Mouse (Mus musculus): ENCODE results near the gene Khdrbs1. TPM values are rescaled to one million over a fixed set of nuclear protein-coding genes. Genes with fewer than 3 reads are reported as not detected.
"Not testable (repeated sequence)": the region's sequence is repeated elsewhere in the genome, so short reads cannot be mapped to it uniquely, and the experiment has no call there.

Khdrbs1 gene
- polyA plus RNA-seq, 1 experiment from 2014 or later, result 93.1 TPM

DNA sequence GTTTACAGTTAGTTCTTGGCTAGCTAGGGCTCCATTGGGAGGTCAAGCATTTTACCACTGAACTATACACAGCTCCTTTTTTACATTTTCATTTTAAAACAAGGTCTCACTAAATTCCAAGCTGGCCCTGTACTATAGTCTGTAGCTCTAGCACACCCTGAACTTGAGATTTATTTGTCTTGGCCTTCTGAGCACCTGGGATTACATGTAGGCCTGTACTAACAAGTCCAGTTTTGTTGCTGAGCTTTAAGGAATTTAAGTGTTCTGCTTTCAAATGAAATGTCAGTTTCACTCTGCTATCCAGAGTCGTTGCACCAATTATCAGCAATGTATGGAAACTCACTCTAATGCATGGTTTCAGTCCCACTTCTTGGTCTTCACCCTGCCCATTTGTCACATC, 5.9 kb downstream of the Khdrbs1 start:
- no peak for ATAC-seq (ENCODE audit: low read depth)
- Histone ChIP-seq H3K36me3 (ENCODE audit: control insufficient read depth, insufficient read depth, low read length) (no peaks in the 10 kb centered on the region), H3K9me3 (ENCODE audit: control insufficient read depth, low read length) (no peaks in the 10 kb centered on the region), H3K9ac (ENCODE audit: low read length) (no peak overlapping the region), H3K27me3 (ENCODE audit: control insufficient read depth, insufficient read depth, low read depth, low read length) (no peaks in the 10 kb centered on the region), H3K4me2 (ENCODE audit: low read depth, low read length) (no peak overlapping the region), H3K27ac (ENCODE audit: low read length) (peak overlapping the region; percentile 20), H3K4me3 (ENCODE audit: low read length) (no peak overlapping the region), H3K4me1 (replicated peaks; ENCODE audit: control insufficient read depth, insufficient read depth, low read length) (peaks cover 25% of the 10 kb centered on the region)
- WGBS, result 69% methylated on average over 1 of the region's 1 CpGs

DNA sequence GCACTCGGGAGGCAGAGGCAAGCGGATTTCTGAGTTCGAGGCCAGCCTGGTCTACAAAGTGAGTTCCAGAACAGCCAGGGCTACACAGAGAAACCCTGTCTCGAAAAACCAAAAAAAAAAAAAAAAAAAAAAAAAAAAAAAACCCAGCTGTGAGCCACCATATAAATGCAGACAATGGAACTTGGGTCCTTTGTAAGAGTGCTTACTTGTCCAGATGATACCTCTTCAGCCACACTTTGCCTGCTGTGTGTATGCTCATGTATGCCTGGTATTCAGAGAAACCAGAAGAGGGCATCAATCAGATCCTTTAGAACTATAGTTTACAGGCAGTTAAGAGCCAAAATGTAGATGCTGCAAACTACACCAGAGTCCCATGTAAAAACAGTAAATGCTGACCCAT, 6.6 kb downstream of the Khdrbs1 start:
- not testable (repeated sequence) for H3K4me2 ChIP-seq (ENCODE audit: low read depth, low read length); H3K27ac ChIP-seq (ENCODE audit: low read length); H3K4me3 ChIP-seq (ENCODE audit: low read length); H3K9me3 ChIP-seq (ENCODE audit: control insufficient read depth, low read length); H3K36me3 ChIP-seq (ENCODE audit: control insufficient read depth, insufficient read depth, low read length); H3K27me3 ChIP-seq (ENCODE audit: control insufficient read depth, insufficient read depth, low read depth, low read length); ATAC-seq (ENCODE audit: low read depth); H3K9ac ChIP-seq (ENCODE audit: low read length)
- 85% methylated on average over 4 of the region's 4 CpGs for WGBS
- peaks cover 25% of the 10 kb centered on the region for H3K4me1 ChIP-seq (replicated peaks; ENCODE audit: control insufficient read depth, insufficient read depth, low read length)

DNA sequence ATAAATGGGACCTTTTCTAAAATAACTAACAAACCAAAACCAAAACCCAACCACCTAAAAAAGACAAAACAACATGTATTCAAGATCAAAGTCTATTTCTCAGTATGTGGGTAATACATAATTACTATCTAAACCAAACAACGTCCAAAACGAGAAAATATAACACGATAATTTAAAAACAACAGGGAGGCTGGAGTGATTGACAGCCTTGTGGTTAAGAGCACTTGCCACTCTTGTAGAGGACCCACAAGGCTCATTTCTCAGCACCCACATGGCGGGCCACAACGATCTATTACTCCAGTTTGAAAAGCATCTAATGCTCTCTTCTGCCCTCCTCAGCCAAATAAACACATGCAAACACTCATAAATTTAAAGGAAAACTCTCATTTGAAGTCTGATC, 10.7 kb downstream of the Khdrbs1 start:
- no peak overlapping the region for H3K9ac ChIP-seq (ENCODE audit: low read length)

DNA sequence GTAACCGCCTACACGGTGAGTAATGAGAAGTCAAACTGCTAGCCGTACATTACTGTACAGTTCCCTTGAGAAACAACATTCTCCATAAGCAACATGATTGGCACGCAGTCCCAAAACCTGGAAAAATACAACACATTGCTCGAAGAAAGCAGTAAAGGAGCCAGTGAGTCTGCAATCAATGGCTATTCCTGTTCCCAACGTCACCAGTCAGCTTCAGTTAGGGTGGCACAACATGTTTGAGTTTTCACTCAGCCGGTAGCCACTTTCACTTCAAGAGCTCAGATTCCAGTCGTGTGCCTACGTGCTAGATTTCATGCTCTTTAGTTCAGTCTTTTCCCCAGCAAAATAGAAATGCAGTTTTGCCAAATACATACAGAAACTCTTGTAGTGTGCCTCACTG, 25.8 kb downstream of the Khdrbs1 start:
- Histone ChIP-seq H3K4me3 (ENCODE audit: low read length) (no peak overlapping the region), H3K36me3 (ENCODE audit: control insufficient read depth, insufficient read depth, low read length) (peaks cover 60% of the 10 kb centered on the region), H3K4me2 (ENCODE audit: low read depth, low read length) (no peak overlapping the region), H3K9me3 (ENCODE audit: control insufficient read depth, low read length) (no peaks in the 10 kb centered on the region), H3K27ac (ENCODE audit: low read length) (no peak overlapping the region), H3K4me1 (replicated peaks; ENCODE audit: control insufficient read depth, insufficient read depth, low read length) (no peaks in the 10 kb centered on the region), H3K27me3 (ENCODE audit: control insufficient read depth, insufficient read depth, low read depth, low read length) (no peaks in the 10 kb centered on the region), H3K9ac (ENCODE audit: low read length) (no peak overlapping the region)
- no peak for ATAC-seq (ENCODE audit: low read depth)
- WGBS, result 84% methylated on average over 9 of the region's 9 CpGs

More for the DNA sequence above, 10.7 kb downstream of the Khdrbs1 start:
- Histone ChIP-seq H3K27me3 (ENCODE audit: control insufficient read depth, insufficient read depth, low read depth, low read length) (no peaks in the 10 kb centered on the region), H3K27ac (ENCODE audit: low read length) (no peak overlapping the region), H3K4me3 (ENCODE audit: low read length) (no peak overlapping the region), H3K4me2 (ENCODE audit: low read depth, low read length) (no peak overlapping the region), H3K9me3 (ENCODE audit: control insufficient read depth, low read length) (no peaks in the 10 kb centered on the region), H3K36me3 (ENCODE audit: control insufficient read depth, insufficient read depth, low read length) (peaks cover 17% of the 10 kb centered on the region), H3K4me1 (replicated peaks; ENCODE audit: control insufficient read depth, insufficient read depth, low read length) (peaks cover 4% of the 10 kb centered on the region; the same call in 1 of the 2 replicates)
- no peak for ATAC-seq (ENCODE audit: low read depth)
- WGBS, result 81% methylated on average over 5 of the region's 5 CpGs

DNA sequence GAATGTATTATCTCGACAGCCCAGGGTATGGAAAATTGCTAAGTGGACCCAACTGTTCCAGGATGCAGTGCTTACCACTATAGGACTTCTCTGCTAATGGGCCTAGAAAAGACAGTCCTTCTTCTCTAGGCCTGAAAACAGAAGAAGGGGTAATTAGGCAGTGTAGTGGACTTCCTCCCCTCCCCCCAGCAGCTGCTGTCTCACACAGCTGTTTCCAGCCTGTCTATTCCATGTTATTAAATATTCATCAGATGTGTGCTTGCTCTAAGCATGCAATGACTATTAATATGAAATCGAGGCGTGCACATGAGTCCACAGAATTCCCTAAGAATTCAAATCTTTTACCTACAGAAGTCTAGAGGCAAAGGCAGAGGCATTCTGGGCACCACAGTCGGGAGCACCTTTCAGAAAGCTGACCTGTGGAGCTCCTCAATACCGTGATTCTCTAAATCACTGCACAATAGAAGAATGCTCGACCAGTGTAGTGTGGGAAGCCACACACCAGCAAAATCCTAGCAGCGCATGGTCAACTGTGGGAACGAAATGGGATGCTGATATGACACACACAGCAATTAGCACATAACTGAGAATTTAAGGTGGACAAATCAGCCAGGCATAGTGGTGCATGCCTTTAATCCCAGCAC, 32.5 kb downstream of the Khdrbs1 start:
- H3K27ac ChIP-seq (ENCODE audit: low read length), result no peak overlapping the region
- H3K27me3 ChIP-seq (ENCODE audit: control insufficient read depth, insufficient read depth, low read depth, low read length), result no peaks in the 10 kb centered on the region
- H3K4me3 ChIP-seq (ENCODE audit: low read length), result no peak overlapping the region
- ATAC-seq (ENCODE audit: low read depth), result no peak
- WGBS, result 84% methylated on average over 8 of the region's 8 CpGs
- peaks cover 56% of the 10 kb centered on the region for H3K36me3 ChIP-seq (ENCODE audit: control insufficient read depth, insufficient read depth, low read length)
- H3K4me2 ChIP-seq (ENCODE audit: low read depth, low read length), result no peak overlapping the region
- no peak overlapping the region for H3K9ac ChIP-seq (ENCODE audit: low read length)
- no peaks in the 10 kb centered on the region for H3K9me3 ChIP-seq (ENCODE audit: control insufficient read depth, low read length)
- no peaks in the 10 kb centered on the region for H3K4me1 ChIP-seq (replicated peaks; ENCODE audit: control insufficient read depth, insufficient read depth, low read length)

DNA sequence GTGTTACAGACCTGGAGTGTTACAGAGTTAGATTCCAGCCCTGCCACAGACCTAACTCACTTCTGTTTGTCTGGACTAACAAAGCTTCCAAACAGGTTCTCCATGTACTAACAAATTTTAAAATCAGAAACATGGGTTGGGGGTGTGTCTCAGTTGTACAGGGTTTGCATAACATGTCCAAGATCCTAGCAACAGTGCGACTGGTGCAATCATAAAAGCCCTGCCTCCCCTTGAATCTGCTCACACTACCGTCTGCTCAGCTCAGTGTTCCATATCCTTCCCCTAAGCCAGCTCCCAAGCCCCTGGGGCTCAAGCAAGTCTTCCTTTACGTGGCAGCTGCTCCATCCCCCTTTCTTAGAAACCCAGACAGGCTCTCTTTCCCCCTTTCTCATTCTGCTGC, 35.4 kb downstream of the Khdrbs1 start:
- H3K27me3 ChIP-seq (ENCODE audit: control insufficient read depth, insufficient read depth, low read depth, low read length), result no peaks in the 10 kb centered on the region
- no peak overlapping the region for H3K9ac ChIP-seq (ENCODE audit: low read length)
- no peak for ATAC-seq (ENCODE audit: low read depth)
- no peak overlapping the region for H3K4me3 ChIP-seq (ENCODE audit: low read length)
- H3K4me1 ChIP-seq (replicated peaks; ENCODE audit: control insufficient read depth, insufficient read depth, low read length), result peaks cover 16% of the 10 kb centered on the region
- 79% methylated on average over 3 of the region's 3 CpGs for WGBS
- H3K9me3 ChIP-seq (ENCODE audit: control insufficient read depth, low read length), result no peaks in the 10 kb centered on the region
- H3K27ac ChIP-seq (ENCODE audit: low read length), result no peak overlapping the region
- peaks cover 48% of the 10 kb centered on the region for H3K36me3 ChIP-seq (ENCODE audit: control insufficient read depth, insufficient read depth, low read length)
- no peak overlapping the region for H3K4me2 ChIP-seq (ENCODE audit: low read depth, low read length)

DNA sequence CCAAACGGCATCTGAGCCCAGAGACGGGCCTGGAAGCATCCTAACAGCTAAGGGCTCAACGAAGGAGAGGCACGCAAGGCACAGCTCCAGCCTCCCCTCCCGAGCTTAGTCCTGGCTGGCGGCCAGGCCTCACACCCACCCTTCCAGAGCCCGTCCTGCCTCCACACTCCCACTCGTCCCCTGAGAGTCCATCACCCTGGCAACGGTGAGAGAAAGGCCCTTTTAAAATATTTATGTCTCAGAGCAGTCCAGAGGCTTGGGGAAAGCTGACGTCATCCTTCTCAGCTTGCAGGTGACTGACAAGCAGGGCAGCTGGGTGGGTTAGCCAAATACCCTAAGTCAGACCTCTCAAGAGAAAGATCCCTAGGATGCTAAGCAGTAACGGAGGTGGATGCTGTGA, 39.6 kb downstream of the Khdrbs1 start:
- no peak overlapping the region for H3K4me3 ChIP-seq (ENCODE audit: low read length)
- no peak overlapping the region for H3K4me2 ChIP-seq (ENCODE audit: low read depth, low read length)
- 10% methylated on average over 11 of the region's 11 CpGs for WGBS
- H3K27ac ChIP-seq (ENCODE audit: low read length), result peak overlapping the region; percentile 76
- H3K27me3 ChIP-seq (ENCODE audit: control insufficient read depth, insufficient read depth, low read depth, low read length), result no peaks in the 10 kb centered on the region
- peaks cover 21% of the 10 kb centered on the region for H3K4me1 ChIP-seq (replicated peaks; ENCODE audit: control insufficient read depth, insufficient read depth, low read length)
- ATAC-seq (ENCODE audit: low read depth), result peak; percentile 91
- H3K9me3 ChIP-seq (ENCODE audit: control insufficient read depth, low read length), result no peaks in the 10 kb centered on the region
- H3K9ac ChIP-seq (ENCODE audit: low read length), result 0 out of 2 replicates have a peak overlapping the region, but pooled peaks have one; percentile 8
- peaks cover 18% of the 10 kb centered on the region for H3K36me3 ChIP-seq (ENCODE audit: control insufficient read depth, insufficient read depth, low read length)

DNA sequence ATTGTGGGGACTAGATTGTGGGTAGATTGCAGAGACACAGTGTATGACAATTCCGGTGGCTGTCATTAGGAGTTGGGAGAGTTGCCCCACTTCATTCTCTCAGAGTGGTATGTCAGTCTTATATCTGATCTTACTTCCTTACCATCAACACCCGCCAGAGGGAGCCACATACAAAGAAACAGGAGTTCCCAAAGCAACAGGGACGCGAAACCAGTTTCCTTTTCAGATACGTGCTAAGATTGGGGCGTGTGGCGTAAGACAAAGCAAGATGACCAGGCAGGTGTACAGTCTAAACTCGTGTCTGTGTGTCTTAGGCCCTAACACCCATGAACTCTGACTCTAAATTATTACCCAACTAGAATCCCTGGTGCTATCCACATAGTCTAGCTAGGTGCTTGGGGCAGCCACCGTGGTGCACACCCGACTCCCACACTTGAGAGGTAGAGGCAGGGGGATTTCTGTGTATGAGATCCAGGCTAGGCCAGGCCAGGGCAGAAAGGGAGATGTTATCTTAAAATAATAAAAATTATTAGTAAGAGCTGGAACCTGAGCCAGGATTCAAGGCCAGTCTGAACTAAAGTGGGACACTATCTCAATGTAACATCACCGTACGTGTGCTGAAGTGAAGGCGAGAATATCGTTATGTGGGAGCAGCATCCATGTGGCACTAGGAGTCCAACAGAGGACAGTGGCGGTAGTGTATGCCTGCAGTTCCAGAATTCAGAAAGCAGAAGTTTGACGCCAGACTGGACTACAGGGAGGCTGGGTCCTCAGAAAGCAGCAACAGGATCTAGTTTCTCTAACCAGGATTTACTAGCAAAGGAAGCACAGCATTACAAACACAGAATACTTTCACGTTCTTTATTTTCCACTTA, 40.4 kb downstream of the Khdrbs1 start:
- H3K9ac ChIP-seq (ENCODE audit: low read length), result peak overlapping the region; percentile 39
- H3K36me3 ChIP-seq (ENCODE audit: control insufficient read depth, insufficient read depth, low read length), result peaks cover 18% of the 10 kb centered on the region
- peak overlapping the region; percentile 31; the same call in 1 of the 2 replicates for H3K4me2 ChIP-seq (ENCODE audit: low read depth, low read length)
- peaks cover 24% of the 10 kb centered on the region for H3K4me1 ChIP-seq (replicated peaks; ENCODE audit: control insufficient read depth, insufficient read depth, low read length)
- no peaks in the 10 kb centered on the region for H3K27me3 ChIP-seq (ENCODE audit: control insufficient read depth, insufficient read depth, low read depth, low read length)
- ATAC-seq (ENCODE audit: low read depth), result peak; percentile 16; the same call in 1 of the 2 replicates
- H3K27ac ChIP-seq (ENCODE audit: low read length), result peak overlapping the region; percentile 76
- no peaks in the 10 kb centered on the region for H3K9me3 ChIP-seq (ENCODE audit: control insufficient read depth, low read length)
- H3K4me3 ChIP-seq (ENCODE audit: low read length), result peak overlapping the region; percentile 23
- WGBS, result 43% methylated on average over 17 of the region's 17 CpGs

DNA sequence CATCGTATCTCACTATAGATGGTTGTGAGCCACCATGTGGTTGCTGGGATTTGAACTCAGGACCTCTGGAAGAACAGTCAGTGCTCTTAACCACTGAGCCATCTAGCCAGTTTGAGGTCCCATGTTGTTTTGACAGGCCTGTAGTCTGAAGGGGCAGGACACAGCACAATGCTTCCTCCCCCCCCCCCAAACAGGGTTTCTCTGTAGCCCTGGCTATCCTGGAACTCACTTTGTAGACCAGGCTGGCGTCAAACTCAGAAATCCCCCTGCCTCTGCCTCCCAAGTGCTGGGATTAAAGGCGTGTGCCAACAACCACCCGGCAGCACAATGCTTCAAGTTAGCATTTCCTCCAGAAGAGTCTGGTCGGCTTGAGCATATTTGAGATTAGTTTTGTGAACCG, 41.4 kb downstream of the Khdrbs1 start:
- 89% methylated on average over 6 of the region's 6 CpGs for WGBS
- not testable (repeated sequence) for H3K9ac ChIP-seq (ENCODE audit: low read length); H3K27me3 ChIP-seq (ENCODE audit: control insufficient read depth, insufficient read depth, low read depth, low read length); ATAC-seq (ENCODE audit: low read depth); H3K27ac ChIP-seq (ENCODE audit: low read length); H3K4me2 ChIP-seq (ENCODE audit: low read depth, low read length); H3K4me3 ChIP-seq (ENCODE audit: low read length); H3K9me3 ChIP-seq (ENCODE audit: control insufficient read depth, low read length)
- peaks cover 26% of the 10 kb centered on the region for H3K4me1 ChIP-seq (replicated peaks; ENCODE audit: control insufficient read depth, insufficient read depth, low read length)
- peaks cover 14% of the 10 kb centered on the region for H3K36me3 ChIP-seq (ENCODE audit: control insufficient read depth, insufficient read depth, low read length)
